Mouse (Mus musculus): Measurements from ENCODE around the gene Hectd2. TPM values are rescaled to one million over a fixed set of nuclear protein-coding genes. Genes with fewer than 3 reads are reported as not detected.
A peak's percentile ranks its signal among the peaks of the same experiment; 100 is the strongest.

The Hectd2 gene
- 3.3 and 3.6 TPM in 2 replicates for polyA plus RNA-seq (2012; rRNA removed)

DNA sequence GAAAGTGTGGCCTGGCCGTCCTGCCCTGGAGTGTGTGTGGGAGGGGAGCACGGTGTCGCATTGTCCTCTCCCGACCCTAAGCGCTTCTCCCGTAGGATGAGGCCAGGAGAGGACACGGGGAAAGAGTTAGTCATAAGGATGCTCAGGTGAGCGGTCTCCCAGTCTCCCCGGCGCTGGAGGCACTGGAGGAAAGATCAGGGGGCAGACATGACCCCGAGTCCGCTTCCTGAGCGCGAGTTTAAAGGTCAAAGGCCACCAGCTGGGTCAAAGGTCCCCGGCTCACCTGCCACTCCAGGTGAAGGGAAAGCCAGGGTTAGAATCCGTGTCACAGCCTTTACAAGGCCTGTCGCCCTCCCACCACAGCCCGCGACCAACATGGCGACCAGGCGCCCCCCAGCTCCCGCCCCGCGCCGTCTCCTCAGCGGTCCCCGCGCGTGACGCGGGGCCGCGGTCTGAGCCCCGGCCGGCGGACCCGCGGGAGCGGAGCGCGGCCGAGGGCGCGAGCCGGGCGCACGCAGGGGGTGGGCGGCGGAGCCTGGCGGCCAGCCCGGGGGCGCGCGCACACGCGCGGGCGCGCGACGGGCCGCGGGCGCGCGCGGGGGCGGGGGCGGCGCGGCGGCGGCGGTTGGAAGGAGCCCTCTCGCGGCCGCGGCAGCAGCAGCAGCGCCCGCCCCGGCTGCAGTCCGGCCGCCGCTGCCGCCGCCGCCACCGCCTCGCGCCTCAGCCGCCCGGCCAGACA is at the start of gene Hectd2:
Hectd2 (plus strand) TSS at position 594 of the 739 bp plus-strand sequence.
- peak; percentile 61 for DNase-seq (ENCODE audit: low spot score)

DNA sequence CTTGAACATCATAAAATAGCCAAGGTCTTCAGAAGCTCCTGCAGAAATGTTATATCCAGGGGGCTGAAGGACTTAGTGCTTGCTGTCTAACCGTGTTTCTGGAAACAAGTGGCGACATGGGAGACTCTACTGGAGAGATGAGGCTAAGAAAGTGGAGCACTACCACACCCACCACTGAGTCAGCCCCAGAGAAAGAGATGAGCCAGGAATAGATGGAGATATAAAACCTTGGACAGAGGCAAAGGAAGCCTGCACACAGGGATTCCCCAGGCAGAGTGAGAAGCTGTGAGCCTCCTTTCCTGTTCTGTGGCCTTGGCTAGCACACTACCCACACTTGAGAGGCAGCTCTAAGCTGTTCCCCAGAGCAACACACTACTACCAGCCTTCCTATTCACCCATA is 49.7 kb upstream of the Hectd2 start:
- no peak for DNase-seq (ENCODE audit: low spot score)

DNA sequence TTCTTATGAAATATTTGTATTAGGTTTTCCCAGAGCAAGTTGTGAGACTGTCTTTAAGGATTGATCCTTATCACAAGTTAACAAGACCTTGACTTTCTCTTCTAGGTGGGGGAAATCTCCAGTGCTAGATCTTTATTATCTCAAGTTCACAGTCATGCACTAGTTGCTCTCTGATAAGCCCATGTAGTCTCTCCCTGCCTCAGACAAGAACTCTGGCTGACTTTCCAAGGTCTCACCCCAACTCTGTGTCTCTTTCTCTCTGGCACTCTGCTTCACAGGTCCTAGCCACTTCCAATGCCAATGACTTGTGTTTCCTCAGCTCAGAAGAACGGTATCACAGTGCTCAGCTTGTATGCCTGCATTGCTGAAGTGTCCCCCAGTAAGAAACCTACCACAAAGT is 43.1 kb upstream of the Hectd2 start:
- DNase-seq (ENCODE audit: low spot score): no peak

DNA sequence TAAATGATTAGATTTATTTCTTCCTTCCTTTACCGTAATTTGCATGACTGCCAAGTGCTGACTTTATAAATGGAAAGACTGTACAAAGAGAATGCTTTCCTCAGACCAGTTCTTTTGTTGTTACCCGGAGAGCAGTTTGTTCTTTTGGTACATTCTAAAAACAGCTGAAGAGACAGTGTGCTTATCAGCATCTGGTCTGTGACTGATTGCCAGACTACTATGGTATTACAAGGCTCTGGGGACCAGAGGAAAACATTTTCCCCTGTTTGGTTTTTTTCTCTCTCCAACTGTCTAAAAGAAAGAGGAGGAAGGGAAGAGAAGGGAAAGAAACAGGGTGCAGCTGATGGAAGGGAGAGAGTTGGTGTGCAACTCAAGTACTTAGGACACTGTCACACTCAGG is 36.0 kb upstream of the Hectd2 start:
- no peak for DNase-seq (ENCODE audit: low spot score)

DNA sequence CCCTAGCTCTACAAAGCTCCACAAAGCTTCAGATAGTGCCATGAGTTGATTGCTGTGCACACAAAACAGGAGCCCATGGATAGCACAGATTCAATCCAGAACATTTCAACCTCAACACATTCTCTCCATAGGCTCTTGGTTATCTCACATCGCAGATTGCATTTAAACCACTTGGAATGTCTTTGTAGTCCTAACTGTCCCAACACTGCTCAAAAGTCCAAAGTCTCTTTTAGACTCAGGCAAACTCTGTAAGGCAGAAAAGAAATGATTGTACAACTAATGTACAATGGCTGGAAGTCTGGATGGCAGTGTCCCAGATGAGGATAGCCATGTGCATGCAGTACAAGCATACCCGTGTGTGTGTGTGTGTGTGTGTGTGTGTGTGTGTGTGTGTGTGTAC is 32.9 kb upstream of the Hectd2 start:
- no peak for DNase-seq (ENCODE audit: low spot score)

DNA sequence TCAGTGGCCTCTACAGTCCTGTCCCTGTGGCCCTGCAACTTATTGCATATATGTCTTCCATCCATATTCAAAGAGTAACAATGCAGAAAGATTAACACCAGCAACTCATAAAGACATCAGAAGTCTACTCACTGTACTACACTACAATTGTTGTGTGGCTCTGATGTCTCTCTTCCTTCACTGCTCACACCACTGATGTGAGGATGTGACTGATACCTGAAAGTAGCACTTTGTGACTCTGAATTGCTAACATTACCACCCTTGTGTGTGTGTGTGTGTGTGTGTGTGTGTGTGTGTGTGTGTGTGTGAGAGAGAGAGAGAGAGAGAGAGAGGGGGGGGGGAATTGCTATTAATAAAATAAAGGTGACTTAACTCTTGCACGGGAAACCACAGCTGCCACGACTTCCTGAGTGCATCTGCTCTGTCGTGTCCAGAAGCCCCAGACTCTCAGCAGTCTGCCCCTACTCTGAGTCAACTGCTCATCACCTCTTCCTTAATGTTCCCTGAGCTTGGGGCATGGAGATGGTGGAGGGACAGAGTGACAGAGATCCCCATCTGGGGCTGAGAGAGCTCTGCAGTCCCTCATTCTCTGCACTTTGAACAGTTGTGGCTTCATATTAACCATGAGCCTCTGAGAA is 31.8 kb upstream of the Hectd2 start:
- no peak for DNase-seq (ENCODE audit: low spot score)

DNA sequence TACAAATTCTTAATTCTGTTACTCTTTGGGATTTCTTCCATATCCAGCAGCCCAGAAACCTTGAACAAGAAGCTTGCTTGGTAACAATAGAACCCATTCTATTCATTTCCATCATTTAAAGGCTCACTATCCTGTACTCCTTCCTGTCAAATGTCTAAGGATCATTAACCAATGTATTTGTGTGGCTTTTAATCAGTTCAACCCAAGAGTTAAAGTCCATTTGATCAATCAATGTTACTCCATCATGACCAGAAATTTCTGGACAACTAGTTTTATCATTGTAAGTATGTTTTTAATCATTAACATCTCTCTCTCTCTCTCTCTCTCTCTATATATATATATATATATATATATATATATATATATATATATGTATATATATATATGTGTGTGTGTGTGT is 29.4 kb upstream of the Hectd2 start:
- no peak for DNase-seq (ENCODE audit: low spot score)

DNA sequence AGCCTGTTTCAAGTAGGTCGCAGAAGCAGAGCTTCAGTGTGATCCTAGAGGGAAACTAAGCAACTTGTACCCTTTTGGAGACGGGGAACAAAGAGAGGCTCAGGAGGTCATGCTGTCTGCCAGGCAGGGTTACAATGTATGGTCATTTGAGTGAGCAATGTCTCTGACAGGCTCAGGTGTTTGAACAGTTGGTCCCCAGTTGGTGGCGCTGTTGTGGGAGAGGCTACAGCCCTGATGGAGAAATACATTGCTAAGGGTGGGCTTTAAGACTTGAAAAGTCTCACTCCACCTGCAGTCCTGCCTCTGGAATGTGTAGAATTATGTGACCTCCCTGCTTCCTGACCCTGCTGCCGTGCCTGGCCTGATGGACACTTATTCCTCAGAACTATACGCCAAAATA is 21.4 kb upstream of the Hectd2 start:
- DNase-seq (ENCODE audit: low spot score): no peak

DNA sequence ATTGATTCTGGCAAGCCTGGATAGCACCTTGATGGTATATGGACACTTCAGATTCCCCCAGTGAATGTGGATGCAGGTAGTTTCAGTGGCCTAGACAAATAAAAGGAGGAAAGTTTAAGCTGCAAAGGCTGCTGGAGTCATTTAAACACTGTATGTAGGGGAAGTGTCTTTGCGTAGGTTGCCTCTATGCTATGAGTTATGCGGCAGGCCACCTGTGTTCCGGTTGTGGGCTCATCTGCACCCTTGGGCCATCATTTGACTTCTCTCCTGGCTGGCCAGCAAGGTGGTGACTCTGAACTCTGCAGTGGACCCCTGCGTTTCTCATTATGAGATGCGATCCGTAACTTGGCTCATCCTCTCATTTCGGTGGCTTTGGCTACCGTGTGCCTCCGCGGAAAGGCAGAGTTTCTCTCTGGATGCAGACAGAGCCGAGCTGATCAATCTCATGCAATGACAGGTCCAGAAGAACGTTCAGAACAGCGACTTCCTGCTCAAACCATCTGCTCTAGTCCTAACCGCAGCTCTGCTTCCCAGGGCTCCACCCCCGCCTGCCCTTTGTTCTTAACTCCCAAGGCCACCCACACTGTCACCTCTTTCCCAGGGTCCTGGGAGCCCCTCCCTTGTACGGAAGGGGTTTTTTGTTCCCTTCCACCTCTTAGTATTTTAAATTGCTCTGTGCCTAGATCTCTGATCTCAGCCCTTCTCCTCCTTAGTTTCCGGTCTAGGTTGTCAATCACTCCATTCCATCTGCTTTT is 20.3 kb upstream of the Hectd2 start:
- DNase-seq (ENCODE audit: low spot score): no peak

DNA sequence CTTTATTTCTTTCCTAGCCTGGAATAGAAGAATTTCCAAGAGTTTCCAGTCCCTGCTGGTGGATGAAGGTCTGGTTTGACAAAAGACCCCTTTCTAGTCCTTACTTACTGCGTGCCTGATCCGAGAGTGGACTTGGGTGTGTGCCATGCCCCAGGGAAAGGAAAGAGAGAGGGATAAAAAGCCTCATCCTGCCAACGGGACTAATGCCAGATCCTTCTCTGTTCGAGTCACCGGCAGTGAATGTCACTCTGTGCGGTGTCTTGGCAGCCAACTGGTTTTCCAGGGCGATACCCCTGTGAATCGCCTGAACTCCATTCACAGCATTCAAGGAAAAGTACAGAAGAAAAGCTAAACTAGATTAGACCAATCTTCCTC is 19.7 kb upstream of the Hectd2 start:
- DNase-seq (ENCODE audit: low spot score): no peak

DNA sequence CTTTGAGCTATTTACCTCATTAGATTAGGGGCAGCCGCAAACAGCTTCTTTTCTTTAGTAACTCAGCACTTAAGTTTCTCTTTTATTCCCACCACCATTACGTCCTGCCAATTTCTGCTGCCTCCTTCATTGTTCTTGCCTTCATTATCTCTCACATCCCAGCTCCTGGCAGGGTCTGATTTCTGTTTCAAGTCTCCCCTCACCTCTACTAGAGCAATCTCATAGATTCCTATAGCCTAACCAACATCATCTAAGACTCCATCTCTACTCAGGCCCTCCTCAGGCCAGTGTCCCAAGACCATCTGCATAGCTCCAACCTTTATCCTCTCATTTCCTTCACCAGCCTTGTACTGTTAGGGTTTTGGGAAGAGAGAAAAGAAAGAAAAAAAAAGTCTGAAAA is 19.3 kb upstream of the Hectd2 start:
- no peak for DNase-seq (ENCODE audit: low spot score)

DNA sequence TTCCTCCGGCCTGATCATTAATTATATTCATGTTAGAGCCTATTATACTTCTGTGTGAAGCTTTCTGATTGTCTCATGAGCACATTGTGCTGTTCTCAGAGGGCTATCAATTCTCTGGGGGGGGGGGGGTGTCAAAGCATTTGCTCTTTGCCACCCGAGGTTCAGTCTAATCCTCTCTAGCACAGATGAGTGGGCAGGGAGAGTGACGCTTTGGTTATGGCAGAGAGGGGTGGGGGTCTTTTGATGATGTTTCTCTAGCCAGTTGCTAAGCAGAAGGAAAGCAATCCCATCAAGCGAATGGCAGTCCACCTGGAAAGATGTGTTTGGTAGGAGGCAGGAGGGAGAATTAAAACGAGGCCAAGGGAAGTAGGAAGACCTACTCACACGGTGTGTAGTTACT is 18.6 kb upstream of the Hectd2 start:
- DNase-seq (ENCODE audit: low spot score): no peak

DNA sequence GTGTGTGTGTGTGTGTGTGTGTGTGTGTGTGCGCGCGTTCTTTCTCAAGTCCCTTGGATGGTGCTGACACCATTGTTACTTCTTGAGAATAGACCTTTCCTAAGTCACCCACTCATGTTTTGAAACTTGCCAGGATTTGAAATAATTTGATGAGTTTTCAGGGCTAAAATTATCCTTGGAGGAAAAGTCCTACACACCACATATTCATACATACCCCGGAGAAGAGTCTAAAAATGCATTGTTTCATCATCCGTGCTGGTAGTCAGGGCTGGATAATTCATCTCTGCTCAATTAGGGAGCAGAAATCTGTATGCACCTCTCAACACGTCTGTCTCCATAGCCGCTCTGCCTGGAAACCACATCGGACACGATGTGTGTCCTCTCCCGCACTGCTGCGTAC is 17.5 kb upstream of the Hectd2 start:
- DNase-seq (ENCODE audit: low spot score): no peak

DNA sequence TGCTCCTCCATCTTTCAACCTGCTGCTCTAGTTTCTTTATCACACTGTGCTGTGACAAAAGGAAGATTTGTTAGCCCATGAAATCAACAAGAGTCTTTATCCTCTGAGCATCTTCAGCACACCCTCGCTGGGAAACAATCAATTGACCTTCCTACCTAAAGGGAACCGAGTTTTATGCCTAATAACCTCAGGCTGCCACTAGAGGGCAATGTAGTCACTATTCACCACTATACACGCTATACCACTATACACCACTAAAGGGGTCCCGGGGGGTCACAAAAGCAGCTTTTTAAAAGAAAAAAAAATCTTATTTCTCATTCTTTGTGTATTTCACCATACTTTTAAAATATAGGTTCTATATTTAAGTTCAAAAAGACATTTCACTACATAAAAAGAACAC is 15.9 kb upstream of the Hectd2 start:
- no peak for DNase-seq (ENCODE audit: low spot score)

DNA sequence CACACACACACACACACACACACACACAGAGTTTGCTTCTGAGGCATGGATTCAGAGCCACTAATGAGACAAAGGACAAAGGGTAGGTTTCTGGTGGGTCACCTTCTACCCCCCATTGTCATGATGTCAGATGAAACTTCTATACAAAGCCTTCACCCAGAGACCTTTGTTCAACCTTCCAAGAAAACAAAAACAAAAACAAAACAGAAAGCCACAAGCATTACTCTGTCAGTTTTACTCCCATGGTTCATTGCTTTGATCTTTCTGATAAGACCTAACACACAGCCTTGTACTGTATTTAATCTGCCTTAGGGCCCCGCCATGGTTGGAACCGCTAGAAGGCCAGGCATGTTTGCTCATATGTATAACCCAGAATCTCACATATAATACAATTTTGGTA is 15.1 kb upstream of the Hectd2 start:
- no peak for DNase-seq (ENCODE audit: low spot score)

DNA sequence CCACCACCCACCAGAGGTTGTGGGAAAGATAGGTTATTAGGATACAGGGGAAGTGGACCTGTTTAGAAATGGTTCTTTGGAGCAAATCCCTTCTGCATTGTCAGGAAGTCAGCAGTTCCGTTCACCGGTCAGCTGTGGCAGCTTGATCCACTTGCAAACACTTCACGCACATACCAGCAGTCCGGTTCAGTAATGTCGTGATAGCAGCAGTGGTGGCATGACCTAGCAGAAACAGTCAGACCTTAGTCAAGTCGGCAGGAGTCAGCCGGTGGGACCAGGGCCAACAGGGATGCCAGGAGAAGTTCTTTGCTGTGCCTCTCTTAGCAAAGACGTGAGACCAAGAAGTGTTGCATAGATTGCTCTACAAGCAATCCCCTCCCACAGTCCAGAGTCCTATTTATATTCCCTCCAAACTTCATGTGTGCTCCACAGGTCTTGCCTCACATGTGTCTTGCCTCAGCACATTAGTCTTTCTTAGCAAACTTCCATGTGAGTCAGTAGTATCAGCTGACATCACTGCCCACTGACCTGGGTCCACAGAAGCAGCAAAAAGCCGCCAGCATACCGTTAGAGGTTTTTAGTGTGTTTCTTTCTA is 14.3 kb upstream of the Hectd2 start:
- DNase-seq (ENCODE audit: low spot score): no peak

DNA sequence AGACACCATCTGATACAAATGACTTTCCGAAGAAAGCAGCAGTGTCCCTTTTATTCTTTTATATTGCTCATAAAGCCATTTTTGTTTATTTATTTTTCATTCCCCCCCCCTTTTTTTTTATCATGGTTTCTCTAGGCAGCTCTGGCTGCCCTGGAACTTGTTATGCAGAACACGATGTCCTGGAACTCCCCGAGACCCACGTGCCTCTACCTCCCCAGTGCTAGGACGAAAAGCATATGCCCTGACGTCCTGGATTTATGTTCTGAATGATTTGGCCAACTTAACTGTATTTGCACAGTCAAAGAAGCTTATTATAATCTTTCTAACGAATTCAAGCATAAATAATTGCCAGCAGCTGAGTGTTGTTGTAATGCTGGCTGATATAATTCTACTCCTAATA is 13.7 kb upstream of the Hectd2 start:
- DNase-seq (ENCODE audit: low spot score): no peak

DNA sequence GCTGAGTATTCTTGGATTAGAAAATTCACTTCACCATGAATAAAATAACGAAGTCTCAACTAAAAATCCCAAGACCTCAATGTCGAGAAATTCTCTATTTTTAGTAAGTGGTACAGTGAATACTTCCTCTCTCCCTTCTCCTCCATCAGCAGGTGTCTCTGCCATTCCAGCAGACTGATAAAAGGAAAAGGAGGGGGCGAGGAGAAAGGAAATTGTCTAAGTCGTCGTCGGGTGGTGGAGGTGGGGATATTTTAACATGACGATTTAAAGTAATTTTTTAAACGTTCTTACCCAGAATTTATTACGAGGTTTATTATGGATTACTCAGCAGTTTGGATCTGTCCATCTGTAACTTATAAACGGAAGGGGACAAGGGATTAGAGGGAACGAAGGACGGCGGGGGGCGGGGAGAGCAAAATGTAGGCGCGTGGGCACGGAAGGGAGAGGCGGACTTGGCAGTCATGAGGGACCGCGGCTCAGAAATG is 836 bp upstream of the Hectd2 start:
- no peak for DNase-seq (ENCODE audit: low spot score)

DNA sequence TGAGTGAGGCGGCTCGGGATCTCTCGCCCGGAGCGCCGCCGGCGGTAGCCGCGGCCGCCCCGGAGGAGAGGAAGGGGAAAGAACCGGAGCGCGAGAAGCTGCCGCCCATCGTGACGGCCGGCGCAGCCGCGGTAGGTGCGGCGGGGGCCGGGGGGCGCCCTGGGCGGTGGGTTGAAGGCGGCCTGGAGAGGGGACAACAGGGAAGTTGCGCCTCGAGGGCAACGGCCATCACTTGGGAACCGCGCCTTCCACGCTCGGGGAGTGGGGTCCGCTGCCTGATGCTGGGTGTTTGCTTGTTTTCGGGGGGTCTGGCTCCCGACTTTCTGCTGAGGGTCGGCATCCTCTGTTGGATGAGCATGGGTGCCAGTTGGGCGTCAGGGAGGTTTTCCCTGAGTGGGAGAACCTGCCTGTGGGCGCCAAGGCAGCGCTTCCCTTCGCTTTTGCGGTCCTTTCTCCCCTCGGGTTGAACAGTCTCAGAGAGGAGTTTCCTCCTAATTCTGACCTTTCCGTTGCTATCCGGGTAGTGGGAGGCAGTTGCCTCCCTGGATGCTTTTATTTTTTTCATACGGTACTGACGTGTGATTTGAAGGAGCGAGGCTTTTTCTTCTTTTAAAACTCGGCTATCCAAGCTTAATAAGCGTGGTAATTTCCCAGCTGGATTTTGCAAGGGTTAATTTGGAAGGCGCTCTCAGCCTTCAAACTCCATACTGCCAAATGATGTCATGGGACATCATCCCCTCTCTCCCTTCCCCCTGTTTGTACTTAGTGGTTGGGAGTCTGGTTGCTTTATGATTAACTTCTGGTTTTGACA is 551 bp downstream of the Hectd2 start:
- peak; percentile 51 for DNase-seq (ENCODE audit: low spot score)

DNA sequence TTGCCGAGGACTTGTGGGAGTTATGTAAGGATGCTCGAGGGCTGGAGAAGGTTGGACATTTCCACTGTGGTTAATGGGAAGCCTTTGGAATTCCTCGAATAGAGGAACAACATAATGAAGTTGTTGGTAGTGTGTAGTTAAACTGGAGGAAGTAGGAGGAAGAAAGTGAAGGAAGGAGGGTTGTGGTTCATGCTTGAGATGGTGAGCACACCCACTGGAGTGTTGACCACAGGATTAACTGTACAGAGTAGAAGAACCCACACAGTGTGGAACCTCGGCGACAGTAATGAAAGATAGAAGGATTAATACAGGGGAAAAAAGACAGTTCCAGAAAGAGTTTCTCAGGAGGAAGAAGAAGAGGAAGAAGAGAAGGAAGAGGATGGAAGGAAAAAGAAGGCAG is 4.9 kb downstream of the Hectd2 start:
- DNase-seq (ENCODE audit: low spot score): no peak

DNA sequence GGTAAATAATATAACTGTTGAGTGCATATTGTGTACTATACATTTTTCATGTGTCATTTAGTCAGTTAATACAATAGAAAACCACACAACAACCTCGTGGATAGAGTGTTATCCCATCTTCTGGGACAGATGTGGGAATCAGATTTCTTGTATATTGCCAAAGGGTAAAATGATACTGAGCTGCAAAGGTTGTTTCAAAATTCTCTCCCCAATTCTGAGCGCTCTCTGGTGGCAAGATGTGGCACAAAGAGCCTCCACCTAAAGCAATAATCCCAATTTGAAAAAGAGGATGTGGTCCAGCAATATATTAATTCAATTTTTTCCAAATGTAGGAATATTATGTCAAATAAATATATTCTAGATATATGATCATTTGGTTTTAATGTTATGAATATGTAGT is 5.7 kb downstream of the Hectd2 start:
- no peak for DNase-seq (ENCODE audit: low spot score)

DNA sequence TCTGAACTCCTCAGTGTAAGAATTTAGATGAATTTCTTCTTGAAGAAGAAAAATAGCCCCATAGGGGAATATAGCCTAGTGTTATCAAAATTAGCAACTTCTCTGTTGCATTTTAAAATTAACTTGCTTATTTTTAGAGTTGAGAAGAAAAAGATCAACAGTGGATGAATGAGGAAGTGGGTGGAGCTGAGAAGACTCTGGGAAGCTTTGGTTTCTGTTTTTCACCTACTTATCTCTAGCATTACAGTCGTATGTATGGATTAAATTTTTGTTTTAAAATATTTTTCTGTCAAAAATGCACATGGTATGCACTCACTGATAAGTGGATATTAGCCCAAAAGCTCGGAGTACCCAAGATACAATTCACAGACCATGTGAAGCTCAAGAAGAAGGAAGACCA is 6.7 kb downstream of the Hectd2 start:
- DNase-seq (ENCODE audit: low spot score): no peak
